Mouse (Mus musculus) myocyte (in vitro differentiated cells): ENCODE results near the gene Map7d1. TPM values are rescaled to one million over a fixed set of nuclear protein-coding genes. Genes with fewer than 3 reads are reported as not detected.

Experiments
- H3K27me3 ChIP-seq: one replicate; pipeline ENCODE4 v1.6.1; 2011; ENCODE audit not compliant: control insufficient read depth, insufficient read depth, insufficient read length
- H3K36me3 ChIP-seq: one replicate; pipeline ENCODE4 v1.6.1; 2011; ENCODE audit not compliant: control insufficient read depth, insufficient read depth
- H3K4me2 ChIP-seq: one replicate; pipeline ENCODE4 v1.6.1; 2011; ENCODE audit warnings: low read depth, control low read depth
- H3K4me3 ChIP-seq: one replicate; pipeline ENCODE4 v1.5.1; 2011; ENCODE audit warnings: mild to moderate bottlenecking, control low read depth, moderate library complexity
- H3K79me2 ChIP-seq: one replicate; pipeline ENCODE4 v1.6.1; 2011; ENCODE audit not compliant: control insufficient read depth, insufficient read depth
- H3ac ChIP-seq: one replicate; pipeline ENCODE4 v1.6.1; 2011; ENCODE audit not compliant: control insufficient read depth, insufficient read length
- CEBPB ChIP-seq: IDR thresholded peaks from 2 replicates; pipeline ENCODE4 v1.6.1; 2011; ENCODE audit warnings: mild to moderate bottlenecking, moderate library complexity; ENCODE audit not compliant: poor library complexity, insufficient read depth, severe bottlenecking
- E2F4 ChIP-seq: IDR thresholded peaks from one replicate; pipeline ENCODE4 v1.6.1; 2011; ENCODE audit warnings: mild to moderate bottlenecking, control low read depth, moderate library complexity; ENCODE audit not compliant: insufficient read depth
- MAX ChIP-seq: IDR thresholded peaks from one replicate; pipeline ENCODE4 v1.6.1; 2011; ENCODE audit warnings: low read depth, mild to moderate bottlenecking, control low read depth
- MYOD1 ChIP-seq, 3 experiments: IDR thresholded peaks; one replicate each; pipeline ENCODE4 v1.6.1; 2011; ENCODE audit warnings: control low read depth in 2 of 3, low read depth in 2 of 3, mild to moderate bottlenecking in 2 of 3, moderate library complexity in 1 of 3; ENCODE audit not compliant: insufficient read length in 2 of 3, control insufficient read depth in 1 of 3
- MYOG ChIP-seq, 3 experiments: IDR thresholded peaks; one replicate each; pipeline ENCODE4 v1.6.1; 2011; ENCODE audit warnings: control low read depth in 2 of 3, low read depth in 2 of 3, mild to moderate bottlenecking in 2 of 3; ENCODE audit not compliant: insufficient read length in 2 of 3, control insufficient read depth in 1 of 3, insufficient read depth in 1 of 3
- POLR2A ChIP-seq: IDR thresholded peaks from one replicate; pipeline ENCODE4 v1.6.1; 2011; ENCODE audit warnings: low read depth, mild to moderate bottlenecking, control low read depth, moderate library complexity; ENCODE audit not compliant: insufficient read length
- POLR2AphosphoS2 ChIP-seq: IDR thresholded peaks from one replicate; pipeline ENCODE4 v1.6.1; 2011; ENCODE audit warnings: low read depth, control low read depth; ENCODE audit not compliant: insufficient read length
- REST ChIP-seq: IDR thresholded peaks from one replicate; pipeline ENCODE4 v1.6.1; 2011; ENCODE audit warnings: mild to moderate bottlenecking, control low read depth, moderate library complexity; ENCODE audit not compliant: insufficient read depth, insufficient read length
- SRF ChIP-seq: IDR thresholded peaks from one replicate; pipeline ENCODE4 v1.6.1; 2011; ENCODE audit warnings: low read depth; ENCODE audit not compliant: control insufficient read depth, insufficient read length
- TCF12 ChIP-seq: IDR thresholded peaks from one replicate; pipeline ENCODE4 v1.6.1; 2011; ENCODE audit warnings: mild to moderate bottlenecking, control low read depth; ENCODE audit not compliant: poor library complexity, insufficient read depth, severe bottlenecking
- TCF3 ChIP-seq: IDR thresholded peaks from one replicate; pipeline ENCODE4 v1.6.1; 2011; ENCODE audit warnings: low read depth, control low read depth; ENCODE audit not compliant: insufficient read length
- USF1 ChIP-seq: IDR thresholded peaks from one replicate; pipeline ENCODE4 v1.6.1; 2011; ENCODE audit warnings: low read depth, mild to moderate bottlenecking, control low read depth, moderate library complexity
- polyA plus RNA-seq: library from polyadenylated mRNA; unstranded; fragments of >200 nt; fragmentation: generic; extraction: Trizol; gene quantifications from one replicate; pipeline ENCODE4 v1.2.1, GENCODE M21; 2012; ENCODE audit warnings: missing spikeins

The Map7d1 gene
- polyA plus RNA-seq, 1 experiment: 236 TPM

- peak overlapping the region; percentile 92 for H3K4me2 ChIP-seq
- no peaks in the 10 kb centered on the region for H3K27me3 ChIP-seq
- H3K79me2 ChIP-seq: peaks cover 70% of the 10 kb centered on the region
- H3K4me3 ChIP-seq: peak overlapping the region; percentile 72
- TF ChIP-seq MYOD1 (IDR thresholded peaks at IDR 0.05; ENCODE audit: control insufficient read depth in 1 of 3, insufficient read length in 2 of 3, low read depth in 2 of 3) (peak in 2 of 3 experiments; percentile 77 to 81), SRF (no peak)
- no peaks in the 10 kb centered on the region for H3K36me3 ChIP-seq
- no peak overlapping the region for H3ac ChIP-seq
Measured at GRCm38 (mm10) chr4:126200036-126200435, 56.1 kb downstream of the Map7d1 start.

DNA sequence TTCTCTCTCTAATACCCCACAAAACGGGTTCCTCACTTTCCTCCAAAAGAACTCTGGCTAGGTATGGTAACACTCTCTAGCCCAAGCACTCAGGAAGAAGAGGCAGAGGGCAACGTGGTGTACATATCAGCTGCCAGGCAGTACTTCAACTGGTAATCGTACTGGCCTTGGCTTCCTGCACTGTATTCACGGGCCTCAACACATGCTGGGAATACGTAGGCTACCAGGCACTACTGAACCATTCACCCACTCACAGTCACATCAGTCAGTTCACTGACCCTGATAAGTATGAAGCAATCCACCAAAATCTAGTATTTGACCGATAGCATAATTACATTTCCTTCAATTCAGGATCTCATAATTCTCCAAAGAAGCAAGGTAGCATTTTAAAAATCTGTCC is 56.6 kb downstream of the Map7d1 start:
- Histone ChIP-seq H3K4me3 (peak overlapping the region; percentile 72), H3K36me3 (no peaks in the 10 kb centered on the region), H3ac (no peak overlapping the region), H3K79me2 (peaks cover 75% of the 10 kb centered on the region), H3K27me3 (no peaks in the 10 kb centered on the region), H3K4me2 (peak overlapping the region; percentile 92)
- no peak for TF ChIP-seq TCF3
- no peak for TF ChIP-seq USF1
- peak in 1 of 3 experiments; percentile 17 for TF ChIP-seq MYOD1 (IDR thresholded peaks at IDR 0.05; ENCODE audit: control insufficient read depth in 1 of 3, insufficient read length in 2 of 3, low read depth in 2 of 3)
- TF ChIP-seq POLR2AphosphoS2: peak; percentile 24
- no peak for TF ChIP-seq POLR2A
- TF ChIP-seq TCF12: no peak
- TF ChIP-seq CEBPB: no peak
- no peak for TF ChIP-seq SRF
- TF ChIP-seq E2F4: no peak
- no peak for TF ChIP-seq REST
- TF ChIP-seq MYOG (IDR thresholded peaks at IDR 0.05; ENCODE audit: control insufficient read depth in 1 of 3, insufficient read depth in 1 of 3, insufficient read length in 2 of 3, low read depth in 2 of 3): no peak
- no peak for TF ChIP-seq MAX

DNA sequence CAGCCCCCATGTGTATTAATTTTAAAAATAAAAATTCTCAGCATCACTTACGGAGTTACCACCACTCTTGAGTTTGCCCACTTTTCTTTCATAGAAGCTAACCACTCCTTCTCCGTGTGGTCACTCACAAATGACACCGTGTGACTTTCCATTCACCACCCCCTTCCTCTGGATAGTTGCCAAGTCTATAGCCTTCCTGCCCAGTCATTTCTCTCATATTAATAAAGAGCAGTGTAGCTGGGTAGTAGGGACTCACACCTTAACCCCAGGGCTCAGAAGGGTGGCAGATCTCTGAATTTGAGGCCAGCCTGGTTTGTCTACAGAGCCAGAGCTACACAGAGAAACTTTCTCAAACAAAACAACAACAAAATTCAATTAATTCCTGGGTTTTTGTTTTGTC is 58.7 kb downstream of the Map7d1 start:
- H3K36me3 ChIP-seq: peaks cover 13% of the 10 kb centered on the region
- H3K27me3 ChIP-seq: no peaks in the 10 kb centered on the region
- peaks cover 95% of the 10 kb centered on the region for H3K79me2 ChIP-seq
- peak overlapping the region; percentile 38 for H3K4me2 ChIP-seq
- H3K4me3 ChIP-seq: no peak overlapping the region
- TF ChIP-seq SRF (no peak), CEBPB (no peak), MAX (no peak), TCF12 (no peak), TCF3 (no peak), POLR2AphosphoS2 (no peak), USF1 (no peak)
- H3ac ChIP-seq: no peak overlapping the region

GRCm38 (mm10) chr4:126194916-126195315 is 61.2 kb downstream of the Map7d1 start:
- Histone ChIP-seq H3K4me2 (no peak overlapping the region), H3ac (no peak overlapping the region), H3K36me3 (peaks cover 28% of the 10 kb centered on the region), H3K79me2 (peaks cover 100% of the 10 kb centered on the region), H3K4me3 (no peak overlapping the region), H3K27me3 (no peaks in the 10 kb centered on the region)
- TF ChIP-seq MYOG (IDR thresholded peaks at IDR 0.05; ENCODE audit: control insufficient read depth in 1 of 3, insufficient read depth in 1 of 3, insufficient read length in 2 of 3, low read depth in 2 of 3) (no peak), CEBPB (no peak), TCF3 (no peak), MAX (no peak), MYOD1 (IDR thresholded peaks at IDR 0.05; ENCODE audit: control insufficient read depth in 1 of 3, insufficient read length in 2 of 3, low read depth in 2 of 3) (no peak), REST (no peak), TCF12 (no peak), SRF (no peak), POLR2A (no peak), E2F4 (no peak), USF1 (no peak), POLR2AphosphoS2 (no peak)

DNA sequence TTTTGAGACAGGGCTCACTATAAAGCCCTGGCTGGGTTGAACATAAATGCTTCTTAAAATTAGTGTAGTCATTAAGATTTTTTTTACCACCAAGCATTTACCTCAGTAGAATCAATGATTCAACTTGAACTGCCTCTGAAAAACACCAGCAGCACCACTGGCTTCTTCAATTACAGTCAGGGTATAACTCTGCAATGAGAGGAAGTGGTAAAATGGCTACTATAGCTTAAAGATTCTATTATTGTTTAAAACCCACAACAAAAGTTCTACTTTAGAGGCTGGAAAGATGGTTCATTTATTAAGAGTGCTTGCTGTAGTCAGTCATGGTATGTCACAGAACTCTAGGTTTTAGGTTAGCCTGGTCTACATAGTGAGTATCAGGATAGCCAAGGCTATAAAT is 61.9 kb downstream of the Map7d1 start:
- TF ChIP-seq POLR2AphosphoS2 (no peak), MYOD1 (IDR thresholded peaks at IDR 0.05; ENCODE audit: control insufficient read depth in 1 of 3, insufficient read length in 2 of 3, low read depth in 2 of 3) (no peak), USF1 (no peak), REST (no peak), E2F4 (no peak), MYOG (IDR thresholded peaks at IDR 0.05; ENCODE audit: control insufficient read depth in 1 of 3, insufficient read depth in 1 of 3, insufficient read length in 2 of 3, low read depth in 2 of 3) (no peak), CEBPB (no peak), MAX (no peak), POLR2A (no peak), SRF (no peak), TCF12 (no peak), TCF3 (no peak)
- no peak overlapping the region for H3K4me2 ChIP-seq
- H3ac ChIP-seq: no peak overlapping the region
- H3K4me3 ChIP-seq: no peak overlapping the region
- H3K36me3 ChIP-seq: peaks cover 28% of the 10 kb centered on the region
- H3K27me3 ChIP-seq: no peaks in the 10 kb centered on the region
- peaks cover 100% of the 10 kb centered on the region for H3K79me2 ChIP-seq
